Mouse (Mus musculus) erythroblast, embryonic 14.5 days (primary cell): ENCODE data around the gene Rbm3.
"Not testable (repeated sequence)": the region's sequence is repeated elsewhere in the genome, so short reads cannot be mapped to it uniquely, and the experiment has no call there.

Experiments used
- GATA1 ChIP-seq: IDR thresholded peaks from 2 replicates; pipeline ENCODE4 v1.6.1; 2012; ENCODE audit warnings: low read length, inconsistent platforms, mixed read lengths
- TAL1 ChIP-seq: IDR thresholded peaks from 3 replicates; pipeline ENCODE4 v1.6.1; 2012; ENCODE audit warnings: low read length, inconsistent platforms, mixed read lengths

GRCm38 (mm10) chrX:8096068-8096786 is 49.5 kb downstream of the Rbm3 start:
- not testable (repeated sequence) for TF ChIP-seq TAL1, GATA1
